Mouse (Mus musculus): ENCODE measurements around the gene Hhipl1. TPM values are rescaled to one million over a fixed set of nuclear protein-coding genes. Genes with fewer than 3 reads are reported as not detected.

Gene Hhipl1
- polyA plus RNA-seq, 1 experiment from 2014 or later, result 0.32 TPM

DNA sequence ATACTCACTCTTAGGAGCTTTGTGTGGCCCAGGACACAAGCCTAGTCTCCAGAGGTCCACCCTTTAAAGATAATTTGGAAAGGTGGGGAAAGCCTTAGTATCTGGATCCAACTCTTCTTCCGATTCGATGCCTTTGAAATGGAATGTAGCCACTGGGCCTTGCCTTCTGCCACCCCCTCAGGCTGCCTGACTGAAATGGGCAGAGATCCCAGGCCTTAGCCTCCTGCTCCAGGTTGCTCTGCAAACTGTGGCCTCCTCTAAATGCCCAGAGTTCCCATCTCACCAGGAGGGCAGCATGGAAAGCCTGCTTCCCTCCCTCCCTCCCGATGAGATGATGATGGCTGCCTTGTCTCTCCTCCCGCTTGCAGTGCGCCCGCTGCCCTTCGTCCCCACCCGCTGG lies 19.1 kb upstream of the Hhipl1 start:
- DNase-seq (ENCODE audit: low spot score) (no peak), ATAC-seq (ENCODE audit: insufficient number of reproducible peaks, low FRiP score, low TSS enrichment, low read depth) (no peak)
- no peak overlapping the region for H3K27ac ChIP-seq (replicated peaks; ENCODE audit: low read depth, low read length)
- 84% methylated on average over 8 of the region's 8 CpGs for WGBS
- H3K9me3 ChIP-seq (ENCODE audit: control insufficient read depth, low read length), result no peaks in the 10 kb centered on the region
- no peak overlapping the region for H3K9ac ChIP-seq (ENCODE audit: low read length)
- H3K4me1 ChIP-seq (ENCODE audit: control insufficient read depth, insufficient read depth, low read length), result peaks cover 11% of the 10 kb centered on the region
- H3K4me3 ChIP-seq (ENCODE audit: low read depth, low read length), result no peak overlapping the region
- H3K36me3 ChIP-seq (ENCODE audit: control insufficient read depth, insufficient read depth, low read length), result no peaks in the 10 kb centered on the region
- no peak overlapping the region for H3K4me2 ChIP-seq (ENCODE audit: low read depth, severe bottlenecking)
- H3K27me3 ChIP-seq (ENCODE audit: control insufficient read depth, insufficient read depth, low read length), result no peaks in the 10 kb centered on the region

DNA sequence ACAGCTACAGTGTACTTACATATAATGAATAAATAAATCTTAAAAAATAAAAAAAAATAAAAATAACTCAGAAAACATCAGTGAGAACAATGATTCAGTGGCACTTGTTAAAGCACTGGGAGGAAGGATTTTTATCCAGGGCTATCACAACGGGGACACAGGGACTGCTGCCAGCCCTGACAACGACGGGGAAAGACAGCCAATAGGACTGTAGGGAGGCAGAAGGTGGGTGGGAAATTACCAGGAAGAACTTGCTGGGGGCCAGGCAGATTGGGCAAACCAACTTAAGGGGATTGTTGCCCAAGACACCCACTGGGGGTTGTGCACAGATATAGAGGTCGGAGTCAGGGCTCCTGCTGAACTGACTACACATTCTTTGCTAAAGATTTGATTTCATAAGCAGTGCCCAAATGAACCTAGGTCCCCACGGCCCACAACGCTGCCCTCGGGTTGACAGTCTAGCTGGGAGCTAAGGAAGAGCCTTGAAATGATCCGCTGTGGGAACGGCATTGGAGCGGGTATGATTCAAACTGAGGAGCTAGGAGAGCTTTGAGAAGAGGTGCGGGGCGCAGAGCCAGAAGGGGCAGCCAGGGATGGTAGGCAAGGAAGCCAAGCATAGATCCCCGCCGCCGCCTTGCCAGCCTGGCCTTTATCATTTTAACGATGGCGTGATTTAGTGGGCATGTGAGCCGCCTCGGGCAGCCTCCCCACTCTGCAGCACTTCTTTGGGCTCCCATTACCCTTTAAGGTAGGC lies 17.8 kb upstream of the Hhipl1 start:
- no peak overlapping the region for H3K4me3 ChIP-seq (ENCODE audit: low read depth, low read length)
- no peak overlapping the region for H3K9ac ChIP-seq (ENCODE audit: low read length)
- H3K27me3 ChIP-seq (ENCODE audit: control insufficient read depth, insufficient read depth, low read length), result no peaks in the 10 kb centered on the region
- no peaks in the 10 kb centered on the region for H3K9me3 ChIP-seq (ENCODE audit: control insufficient read depth, low read length)
- ATAC-seq (ENCODE audit: insufficient number of reproducible peaks, low FRiP score, low TSS enrichment, low read depth), result no peak
- DNase-seq (ENCODE audit: low spot score), result no peak
- H3K36me3 ChIP-seq (ENCODE audit: control insufficient read depth, insufficient read depth, low read length), result no peaks in the 10 kb centered on the region
- peaks cover 18% of the 10 kb centered on the region for H3K4me1 ChIP-seq (ENCODE audit: control insufficient read depth, insufficient read depth, low read length)
- 74% methylated on average over 19 of the region's 19 CpGs for WGBS
- H3K27ac ChIP-seq (replicated peaks; ENCODE audit: low read depth, low read length), result no peak overlapping the region
- H3K4me2 ChIP-seq (ENCODE audit: low read depth, severe bottlenecking), result no peak overlapping the region

DNA sequence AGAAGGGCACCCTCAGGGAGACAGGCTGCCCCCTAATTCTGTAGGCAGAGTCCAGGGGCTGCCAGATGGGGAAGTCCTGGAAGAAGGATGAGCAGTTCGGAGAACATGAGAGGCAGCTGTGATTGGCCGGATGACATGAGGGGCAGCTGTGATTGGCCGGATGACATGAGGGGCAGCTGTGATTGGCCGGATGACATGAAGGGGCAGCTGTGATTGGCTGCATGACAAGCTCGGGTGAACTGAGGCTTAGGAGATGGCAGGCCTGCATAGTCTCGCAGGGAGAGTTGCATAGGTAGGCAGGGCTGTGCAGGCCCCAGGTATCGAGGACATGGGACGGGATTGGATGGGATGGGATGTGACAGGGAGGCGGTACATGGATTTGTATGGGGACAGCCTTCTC lies 13.7 kb upstream of the Hhipl1 start:
- peak overlapping the region; percentile 29; the same call in 1 of the 2 replicates for H3K4me2 ChIP-seq (ENCODE audit: low read depth, severe bottlenecking)
- H3K9ac ChIP-seq (ENCODE audit: low read length), result no peak overlapping the region
- peak; percentile 55 for DNase-seq (ENCODE audit: low spot score)

DNA sequence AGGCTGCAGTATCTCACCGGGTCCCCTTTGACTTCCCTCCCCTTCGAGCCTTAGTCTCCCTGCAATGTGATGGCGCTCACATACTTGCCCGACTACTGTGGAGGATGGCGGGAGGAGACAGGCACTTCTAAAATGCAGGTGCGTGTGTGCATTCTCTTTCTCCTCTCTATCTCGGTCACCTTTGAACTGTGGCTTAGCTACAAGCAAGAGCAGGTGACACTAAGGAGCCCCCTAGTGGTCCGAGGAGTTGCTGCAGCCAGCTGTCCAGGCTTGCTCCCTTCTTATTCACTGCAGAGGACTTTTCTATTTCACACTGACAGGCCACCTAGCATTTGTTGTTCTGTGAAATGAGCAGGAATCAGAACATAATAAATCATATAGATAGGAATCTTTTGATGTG lies 13.1 kb upstream of the Hhipl1 start:
- H3K36me3 ChIP-seq (ENCODE audit: control insufficient read depth, insufficient read depth, low read length), result no peaks in the 10 kb centered on the region
- H3K9ac ChIP-seq (ENCODE audit: low read length), result no peak overlapping the region
- H3K27me3 ChIP-seq (ENCODE audit: control insufficient read depth, insufficient read depth, low read length), result no peaks in the 10 kb centered on the region
- peaks cover 8% of the 10 kb centered on the region; the same call in 1 of the 2 replicates for H3K4me1 ChIP-seq (ENCODE audit: control insufficient read depth, insufficient read depth, low read length)
- H3K27ac ChIP-seq (replicated peaks; ENCODE audit: low read depth, low read length), result no peak overlapping the region
- no peaks in the 10 kb centered on the region for H3K9me3 ChIP-seq (ENCODE audit: control insufficient read depth, low read length)
- WGBS, result 6% methylated on average over 8 of the region's 8 CpGs
- H3K4me2 ChIP-seq (ENCODE audit: low read depth, severe bottlenecking), result peak overlapping the region; percentile 29; the same call in 1 of the 2 replicates
- DNase-seq (ENCODE audit: low spot score) (peak; percentile 86), ATAC-seq (ENCODE audit: insufficient number of reproducible peaks, low FRiP score, low TSS enrichment, low read depth) (no peak)
- H3K4me3 ChIP-seq (ENCODE audit: low read depth, low read length), result no peak overlapping the region

More for the DNA sequence above, 13.7 kb upstream of the Hhipl1 start:
- Histone ChIP-seq H3K4me3 (ENCODE audit: low read depth, low read length) (no peak overlapping the region), H3K27me3 (ENCODE audit: control insufficient read depth, insufficient read depth, low read length) (no peaks in the 10 kb centered on the region), H3K36me3 (ENCODE audit: control insufficient read depth, insufficient read depth, low read length) (no peaks in the 10 kb centered on the region), H3K27ac (replicated peaks; ENCODE audit: low read depth, low read length) (no peak overlapping the region), H3K4me1 (ENCODE audit: control insufficient read depth, insufficient read depth, low read length) (peaks cover 8% of the 10 kb centered on the region; the same call in 1 of the 2 replicates), H3K9me3 (ENCODE audit: control insufficient read depth, low read length) (no peaks in the 10 kb centered on the region)
- peak; percentile 67; the same call in 1 of the 2 replicates for ATAC-seq (ENCODE audit: insufficient number of reproducible peaks, low FRiP score, low TSS enrichment, low read depth)
- WGBS, result 6% methylated on average over 9 of the region's 9 CpGs

- H3K9ac ChIP-seq (ENCODE audit: low read length), result no peak overlapping the region
- H3K4me1 ChIP-seq (ENCODE audit: control insufficient read depth, insufficient read depth, low read length), result peaks cover 8% of the 10 kb centered on the region; the same call in 1 of the 2 replicates
- H3K27me3 ChIP-seq (ENCODE audit: control insufficient read depth, insufficient read depth, low read length), result no peaks in the 10 kb centered on the region
- no peaks in the 10 kb centered on the region for H3K9me3 ChIP-seq (ENCODE audit: control insufficient read depth, low read length)
- DNase-seq (ENCODE audit: low spot score), result no peak
- H3K27ac ChIP-seq (replicated peaks; ENCODE audit: low read depth, low read length), result no peak overlapping the region
- H3K36me3 ChIP-seq (ENCODE audit: control insufficient read depth, insufficient read depth, low read length), result no peaks in the 10 kb centered on the region
- 79% methylated on average over 3 of the region's 3 CpGs for WGBS
- no peak overlapping the region for H3K4me2 ChIP-seq (ENCODE audit: low read depth, severe bottlenecking)
- no peak overlapping the region for H3K4me3 ChIP-seq (ENCODE audit: low read depth, low read length)
- ATAC-seq (ENCODE audit: insufficient number of reproducible peaks, low FRiP score, low TSS enrichment, low read depth), result no peak
Observed at GRCm38 (mm10) chr12:108294620-108295019, 11.4 kb upstream of the Hhipl1 start.

- H3K4me3 ChIP-seq (ENCODE audit: low read depth, low read length), result no peak overlapping the region
- H3K9ac ChIP-seq (ENCODE audit: low read length), result no peak overlapping the region
- no peaks in the 10 kb centered on the region for H3K27me3 ChIP-seq (ENCODE audit: control insufficient read depth, insufficient read depth, low read length)
- ATAC-seq (ENCODE audit: insufficient number of reproducible peaks, low FRiP score, low TSS enrichment, low read depth) (no peak), DNase-seq (ENCODE audit: low spot score) (no peak)
- no peaks in the 10 kb centered on the region for H3K9me3 ChIP-seq (ENCODE audit: control insufficient read depth, low read length)
- peaks cover 7% of the 10 kb centered on the region; the same call in 1 of the 2 replicates for H3K4me1 ChIP-seq (ENCODE audit: control insufficient read depth, insufficient read depth, low read length)
- no peak overlapping the region for H3K4me2 ChIP-seq (ENCODE audit: low read depth, severe bottlenecking)
- 82% methylated on average over 6 of the region's 6 CpGs for WGBS
- no peaks in the 10 kb centered on the region for H3K36me3 ChIP-seq (ENCODE audit: control insufficient read depth, insufficient read depth, low read length)
- H3K27ac ChIP-seq (replicated peaks; ENCODE audit: low read depth, low read length), result no peak overlapping the region
Observed at GRCm38 (mm10) chr12:108297033-108297432, 9.0 kb upstream of the Hhipl1 start.

DNA sequence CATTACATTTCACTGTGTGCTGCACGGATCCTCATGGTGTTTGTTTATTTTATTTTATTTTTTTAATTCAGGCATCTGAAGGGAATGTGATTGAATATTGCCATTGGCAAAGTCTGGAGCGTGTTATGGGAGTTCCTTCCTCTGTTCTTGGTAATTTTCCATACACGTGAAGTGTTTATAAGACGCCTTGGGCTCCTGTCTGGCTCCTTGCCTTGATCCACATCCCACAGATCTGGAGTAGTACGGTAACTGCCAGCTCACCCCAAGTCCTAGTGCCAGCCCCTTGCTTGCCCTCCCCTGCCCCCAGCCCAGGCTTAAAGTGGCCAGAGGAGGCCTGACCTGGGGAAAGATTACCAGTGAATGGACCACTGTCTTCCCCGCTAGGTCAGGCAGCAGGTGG lies 5.1 kb upstream of the Hhipl1 start:
- Histone ChIP-seq H3K27ac (replicated peaks; ENCODE audit: low read depth, low read length) (no peak overlapping the region), H3K27me3 (ENCODE audit: control insufficient read depth, insufficient read depth, low read length) (peaks cover 19% of the 10 kb centered on the region), H3K36me3 (ENCODE audit: control insufficient read depth, insufficient read depth, low read length) (no peaks in the 10 kb centered on the region), H3K4me3 (ENCODE audit: low read depth, low read length) (no peak overlapping the region), H3K9ac (ENCODE audit: low read length) (no peak overlapping the region), H3K4me1 (ENCODE audit: control insufficient read depth, insufficient read depth, low read length) (peaks cover 4% of the 10 kb centered on the region; the same call in 1 of the 2 replicates), H3K9me3 (ENCODE audit: control insufficient read depth, low read length) (no peaks in the 10 kb centered on the region), H3K4me2 (ENCODE audit: low read depth, severe bottlenecking) (no peak overlapping the region)
- no peak for DNase-seq (ENCODE audit: low spot score)
- no peak for ATAC-seq (ENCODE audit: insufficient number of reproducible peaks, low FRiP score, low TSS enrichment, low read depth)
- WGBS, result 85% methylated on average over 6 of the region's 6 CpGs

GRCm38 (mm10) chr12:108303778-108304365 lies 2.2 kb upstream of the Hhipl1 start:
- DNase-seq (ENCODE audit: low spot score) (no peak), ATAC-seq (ENCODE audit: insufficient number of reproducible peaks, low FRiP score, low TSS enrichment, low read depth) (no peak)
- H3K4me3 ChIP-seq (ENCODE audit: low read depth, low read length), result no peak overlapping the region
- no peak overlapping the region for H3K4me2 ChIP-seq (ENCODE audit: low read depth, severe bottlenecking)
- H3K9me3 ChIP-seq (ENCODE audit: control insufficient read depth, low read length), result no peaks in the 10 kb centered on the region
- peaks cover 4% of the 10 kb centered on the region; the same call in 1 of the 2 replicates for H3K4me1 ChIP-seq (ENCODE audit: control insufficient read depth, insufficient read depth, low read length)
- H3K9ac ChIP-seq (ENCODE audit: low read length), result no peak overlapping the region
- 51% methylated on average over 6 of the region's 6 CpGs for WGBS
- no peak overlapping the region for H3K27ac ChIP-seq (replicated peaks; ENCODE audit: low read depth, low read length)
- no peaks in the 10 kb centered on the region for H3K36me3 ChIP-seq (ENCODE audit: control insufficient read depth, insufficient read depth, low read length)
- H3K27me3 ChIP-seq (ENCODE audit: control insufficient read depth, insufficient read depth, low read length), result peaks cover 35% of the 10 kb centered on the region

Measured in limb, embryonic 11.5 days (tissue).